Mouse (Mus musculus) layer of hippocampus, adult 9-11 months (tissue): ENCODE data around the gene Cpne2.
A peak's percentile ranks its signal among the peaks of the same experiment; 100 is the strongest.

Experiments
- DNase-seq: peaks from one replicate; pipeline ENCODE4 v3.0.0; 2022

The Cpne2 gene

GRCm38 (mm10) chr8:94584238-94584817 lies 51.5 kb downstream of the Cpne2 start:
- peak; percentile 69 for DNase-seq

GRCm38 (mm10) chr8:94591691-94592090 lies 58.9 kb downstream of the Cpne2 start:
- DNase-seq = no peak

GRCm38 (mm10) chr8:94594211-94594610 lies 61.4 kb downstream of the Cpne2 start:
- no peak for DNase-seq

GRCm38 (mm10) chr8:94600478-94600877 lies 67.7 kb downstream of the Cpne2 start:
- DNase-seq = no peak

GRCm38 (mm10) chr8:94601034-94601606 lies 68.3 kb downstream of the Cpne2 start:
- no peak for DNase-seq

GRCm38 (mm10) chr8:94601607-94602385 lies 69.0 kb downstream of the Cpne2 start, which contains the start of the genes Rspry1 and Fam192a:
Rspry1 (plus strand) TSS chr8:94601937.
Fam192a (minus strand) TSS chr8:94601997.
- DNase-seq = peak; percentile 100

GRCm38 (mm10) chr8:94602471-94603131 lies 69.8 kb downstream of the Cpne2 start:
- DNase-seq = no peak

- no peak for DNase-seq
These were observed 71.2 kb downstream of the Cpne2 start for GRCm38 (mm10) chr8:94604030-94604429.

GRCm38 (mm10) chr8:94607064-94607463 lies 74.3 kb downstream of the Cpne2 start:
- DNase-seq = no peak
